Mouse (Mus musculus) 3134 (cell line): ENCODE results near the gene Adora1.

Experiments
- DNase-seq: peaks from one replicate; pipeline ENCODE4 v3.0.0-alpha.2; 2011; ENCODE audit warnings: low spot score; ENCODE audit not compliant: insufficient read length; ENCODE audit errors: extremely low read depth

Adora1 gene

DNA sequence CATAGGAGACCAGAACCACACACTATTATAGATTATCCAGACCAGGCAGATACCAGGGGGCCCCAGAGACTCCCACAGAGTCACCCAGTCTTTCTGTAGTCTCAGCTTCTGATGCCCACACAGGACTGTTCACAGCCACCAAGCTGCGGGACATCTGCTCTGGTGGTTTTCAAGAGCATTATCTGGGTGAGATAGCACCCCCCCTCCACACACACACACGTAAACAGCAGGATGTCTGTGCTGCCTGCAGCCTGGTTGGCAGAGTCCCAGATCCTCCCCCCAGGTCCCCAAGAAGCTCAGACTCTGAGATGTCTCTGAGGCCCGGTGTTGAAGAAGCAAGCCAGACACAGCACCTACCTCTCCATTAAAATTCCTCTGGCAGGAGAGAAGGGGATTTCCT is 39.7 kb downstream of the Adora1 start:
- DNase-seq: no peak

DNA sequence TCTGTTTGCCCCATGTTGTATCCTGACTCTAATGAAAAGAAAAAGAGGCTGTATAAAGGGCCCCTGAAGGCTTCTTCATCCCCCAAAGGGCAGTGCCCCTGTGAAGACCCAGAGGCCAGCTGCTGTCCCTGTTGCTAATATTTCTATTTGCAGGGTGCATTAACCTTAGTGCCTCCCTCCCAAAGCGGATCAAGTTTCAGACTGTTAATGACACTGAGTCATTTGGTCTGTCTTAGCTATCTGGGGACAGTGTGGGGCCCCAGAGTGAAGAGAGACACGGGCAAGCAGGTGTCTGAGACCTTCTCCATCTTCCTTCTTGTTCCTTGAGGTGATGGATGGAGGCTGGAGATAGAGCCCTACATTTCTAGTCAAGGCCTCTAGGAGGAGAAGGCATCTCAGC is 40.1 kb downstream of the Adora1 start:
- no peak for DNase-seq

- DNase-seq: no peak
These were observed 40.8 kb downstream of the Adora1 start for GRCm38 (mm10) chr1:134194298-134195022.

DNA sequence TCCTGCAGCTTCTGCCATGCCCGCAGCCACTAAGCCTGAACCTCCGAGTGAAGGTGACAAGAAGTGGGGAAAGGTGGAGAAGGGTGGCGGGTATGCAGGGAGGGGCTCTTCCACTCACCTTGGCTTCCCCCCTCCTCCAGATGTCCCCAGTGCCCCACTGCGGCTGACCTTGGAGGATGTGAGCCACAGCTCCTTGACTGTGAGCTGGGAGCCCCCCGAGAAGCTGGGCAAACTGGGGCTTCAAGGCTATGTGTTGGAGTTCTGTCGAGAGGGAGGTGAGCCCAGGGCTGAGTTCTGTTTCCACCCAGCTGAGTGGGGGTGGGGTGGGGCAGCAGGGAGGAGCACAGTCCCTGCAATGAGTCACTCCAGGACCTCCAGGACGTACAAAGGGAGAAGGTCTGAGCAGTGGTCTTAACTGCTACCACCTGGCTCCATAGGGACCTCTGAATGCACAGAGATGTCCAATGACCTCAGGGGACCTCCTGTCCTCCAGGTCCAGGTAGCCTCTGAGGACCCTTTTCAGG is 41.5 kb downstream of the Adora1 start:
- no peak for DNase-seq

DNA sequence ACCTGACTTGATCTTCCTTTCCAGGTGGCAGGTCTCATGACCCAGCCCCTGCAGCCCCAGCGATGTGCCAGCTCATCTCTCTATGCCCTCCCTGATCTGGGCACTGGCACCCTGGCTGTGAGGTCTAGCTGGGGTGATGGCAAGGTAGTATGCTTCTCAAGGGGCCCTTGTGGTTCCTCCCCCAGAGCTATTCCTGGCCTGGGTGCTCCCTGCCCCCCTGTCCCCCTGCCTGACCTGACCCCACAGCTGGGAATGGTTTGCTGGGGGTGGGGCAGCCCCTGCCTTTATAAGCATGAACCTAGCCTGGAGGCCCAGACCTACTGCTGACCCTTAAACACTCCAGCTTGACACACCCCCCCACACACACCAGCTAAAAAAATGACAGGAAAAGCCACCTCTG is 42.1 kb downstream of the Adora1 start, which contains the start of gene Mybph:
Mybph (plus strand) TSS at position 323 of the 400 bp plus-strand sequence.
- no peak for DNase-seq

- DNase-seq: no peak
These were observed 43.2 kb downstream of the Adora1 start for GRCm38 (mm10) chr1:134192024-134192423.

DNA sequence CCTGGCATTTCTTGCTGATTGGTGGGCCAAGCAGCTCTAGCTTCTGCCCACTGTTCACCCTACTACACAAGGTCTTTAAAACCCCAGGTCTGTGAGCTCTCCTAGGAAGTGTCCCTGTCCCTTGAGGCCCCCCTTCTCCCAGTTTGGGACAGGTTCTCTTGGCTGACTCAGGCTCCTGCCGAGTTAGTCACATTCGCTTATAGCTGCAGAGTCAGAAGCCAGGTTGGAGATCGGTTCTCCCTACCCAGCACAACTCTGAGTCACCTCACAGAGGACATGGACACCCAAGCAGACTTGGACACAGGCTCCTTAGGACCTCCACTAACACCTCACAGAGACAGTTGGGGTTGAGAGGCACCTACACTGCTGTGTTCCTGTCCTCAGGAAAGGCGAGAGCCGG is 44.0 kb downstream of the Adora1 start:
- DNase-seq: no peak

GRCm38 (mm10) chr1:134188989-134189729 is 46.1 kb downstream of the Adora1 start:
- no peak for DNase-seq

- DNase-seq: no peak
These were observed 47.0 kb downstream of the Adora1 start for GRCm38 (mm10) chr1:134188217-134188616.

GRCm38 (mm10) chr1:134184089-134184488 is 51.1 kb downstream of the Adora1 start:
- no peak for DNase-seq

- no peak for DNase-seq
These were observed 53.2 kb downstream of the Adora1 start, which contains the start of gene Chil1 for GRCm38 (mm10) chr1:134182025-134182424. Gene Chil1, plus strand, starts transcription at chr1:134182176.

DNA sequence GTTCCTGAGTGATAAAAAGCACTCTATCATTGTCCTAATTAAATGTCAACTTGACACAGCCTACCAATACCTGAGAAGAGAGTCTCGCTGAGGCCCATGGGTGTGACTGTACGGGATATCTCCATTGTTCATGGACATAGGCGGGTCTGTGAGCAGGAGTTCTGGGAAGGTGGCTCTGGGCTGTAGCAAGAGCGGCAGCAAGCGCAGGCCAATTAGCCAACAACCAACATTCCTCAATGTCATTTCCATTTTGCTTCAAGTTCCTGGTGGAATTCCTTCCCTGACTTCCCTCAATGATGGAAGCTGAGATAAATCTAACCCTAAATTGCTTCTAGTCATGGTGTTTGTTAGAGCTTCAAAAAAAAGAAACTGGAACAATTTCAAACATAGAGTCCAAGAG is 57.3 kb downstream of the Adora1 start:
- DNase-seq: no peak

GRCm38 (mm10) chr1:134173081-134173480 is 62.1 kb downstream of the Adora1 start:
- no peak for DNase-seq

DNA sequence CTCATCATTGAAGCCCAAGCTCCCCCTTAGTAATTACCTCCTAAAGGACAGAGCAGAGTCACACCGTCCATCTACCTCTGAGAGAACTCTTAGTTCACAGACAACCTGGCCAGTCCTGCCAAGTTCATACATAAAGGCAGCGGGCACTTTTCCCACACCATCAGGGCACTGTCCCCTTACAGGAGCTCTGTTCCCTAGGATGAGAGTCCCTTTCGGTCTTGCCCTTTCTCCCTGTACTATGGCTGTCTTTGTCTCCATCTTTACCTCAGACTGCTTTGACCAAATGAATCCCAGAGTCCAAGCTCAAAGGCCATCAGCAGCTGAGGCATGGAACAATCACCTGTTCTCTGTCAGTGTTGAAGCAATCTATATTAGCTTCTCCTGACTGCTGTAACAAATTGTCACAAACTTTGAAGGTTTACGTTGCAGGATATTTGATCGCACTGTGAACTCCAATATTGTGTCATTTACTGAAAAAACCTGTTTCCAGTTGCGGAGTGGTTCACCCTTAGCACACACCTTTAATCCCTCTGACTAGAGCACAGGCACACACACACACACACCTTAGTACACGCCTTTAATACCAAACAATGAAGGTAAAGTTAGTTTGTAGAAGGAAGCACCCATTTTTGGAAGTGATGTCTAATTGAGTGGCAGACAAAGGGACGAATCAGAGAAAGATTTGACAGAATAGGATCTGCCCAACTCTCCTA is 66.1 kb downstream of the Adora1 start:
- no peak for DNase-seq

- no peak for DNase-seq
These were observed 66.7 kb downstream of the Adora1 start for GRCm38 (mm10) chr1:134168567-134168966.

DNA sequence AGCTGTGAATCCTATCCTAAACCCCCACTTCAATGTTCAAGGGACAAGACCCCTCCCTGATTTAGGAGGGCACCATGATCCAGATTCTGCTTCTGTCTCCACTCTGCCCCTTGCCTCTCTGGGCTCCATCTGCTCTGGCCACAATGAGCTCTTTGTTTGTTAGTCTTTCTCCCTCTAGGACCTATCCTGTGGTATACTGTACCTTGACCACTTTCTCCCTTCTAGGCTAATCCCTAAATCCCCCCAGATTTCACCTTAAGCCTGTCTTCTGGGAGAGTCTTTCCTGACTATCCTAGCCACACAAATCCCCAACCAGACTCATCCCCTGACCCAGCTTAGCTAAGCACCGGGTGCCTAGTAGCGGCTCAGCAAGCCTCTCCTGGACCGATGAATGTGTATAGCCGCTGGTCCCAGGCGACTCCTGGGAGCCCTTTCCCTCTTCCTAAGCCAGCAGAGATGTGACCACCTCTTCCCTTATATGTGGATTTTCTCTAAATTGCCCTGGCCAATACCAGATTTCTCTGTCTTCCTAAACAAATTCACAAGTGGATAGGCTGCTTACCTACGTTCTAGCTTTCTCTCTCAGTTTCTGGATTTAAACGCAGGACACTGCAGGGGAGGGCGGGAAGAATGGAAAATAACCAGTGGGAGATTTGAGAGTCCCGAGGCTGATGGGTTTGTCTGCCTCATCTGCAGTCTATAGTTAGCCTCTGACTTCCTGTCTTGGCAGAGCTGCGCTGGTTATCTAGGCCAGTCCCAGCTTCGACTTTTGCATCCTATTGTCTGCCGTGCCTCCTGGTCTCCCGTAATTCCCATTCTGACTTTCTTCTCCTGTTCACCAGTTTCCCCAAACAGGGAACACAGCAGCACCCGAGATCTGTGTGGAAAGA is 67.6 kb downstream of the Adora1 start:
- no peak for DNase-seq

GRCm38 (mm10) chr1:134166547-134166946 is 68.7 kb downstream of the Adora1 start:
- no peak for DNase-seq

- no peak for DNase-seq
These were observed 70.8 kb downstream of the Adora1 start for GRCm38 (mm10) chr1:134164454-134164853.

DNA sequence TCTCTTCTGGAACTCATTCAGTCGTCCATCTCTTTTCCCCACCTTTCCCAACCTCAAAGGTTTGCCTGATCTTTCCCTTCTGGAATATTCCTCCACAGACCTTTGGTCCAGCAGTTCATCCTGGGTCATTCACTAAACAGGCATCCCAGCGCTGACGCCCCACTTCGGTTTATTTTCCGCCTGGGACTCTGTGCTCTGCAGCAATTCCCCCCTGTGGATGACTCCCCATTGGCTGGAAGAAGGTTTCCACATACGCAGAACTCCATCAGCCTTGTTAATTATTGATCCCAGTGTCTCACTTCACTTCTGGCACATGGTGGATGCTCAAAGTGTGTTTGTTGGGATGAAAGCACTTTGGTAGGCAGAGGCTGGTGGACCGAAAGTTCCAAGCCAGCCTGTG is 71.8 kb downstream of the Adora1 start:
- DNase-seq: no peak

DNA sequence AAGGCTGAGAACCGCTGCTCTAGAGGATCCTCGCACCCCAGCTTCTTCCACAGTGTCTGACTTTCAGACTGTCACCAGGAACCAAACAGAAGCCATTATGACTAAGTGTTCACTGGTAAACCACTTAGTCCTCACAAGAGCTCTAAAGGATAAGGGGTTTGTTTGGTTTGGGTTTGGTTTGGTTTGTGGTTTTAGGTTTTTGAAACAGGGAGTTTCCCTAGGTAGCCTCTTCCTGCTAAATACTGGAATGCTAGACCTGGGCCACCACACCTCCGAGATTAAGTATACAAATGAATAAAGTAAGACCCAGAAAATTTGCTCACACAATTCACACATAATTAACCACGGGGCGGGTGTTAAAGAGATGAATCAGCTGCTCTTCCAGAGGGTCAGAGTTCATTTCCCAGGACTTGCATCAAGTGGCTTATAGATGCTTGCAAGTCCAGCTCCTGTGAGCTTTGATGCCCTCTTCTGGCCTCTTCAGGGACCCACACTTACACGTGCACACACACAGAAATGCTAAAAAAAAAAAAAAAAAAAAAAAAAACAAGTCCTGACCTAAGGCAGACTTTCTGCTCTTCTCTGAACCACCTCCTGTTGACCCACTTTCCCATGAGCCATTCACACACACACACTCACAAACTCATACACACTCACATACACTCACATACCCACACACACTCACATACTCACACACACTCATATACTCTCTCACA is 72.6 kb downstream of the Adora1 start:
- no peak for DNase-seq
